Comparison of ENCODE assay signal across 9 mouse cellular contexts in genomic region chr2:109677221-109678089, GRCm38 (mm10). TPM values are rescaled to one million over a fixed set of nuclear protein-coding genes. Genes with fewer than 3 reads are reported as not detected.
DNase-seq lines count a peak whose midpoint lies in the region; ATAC-seq and TF ChIP-seq lines count a peak whose summit lies in the region.
"Had no signal": no experiment of that assay in that cellular context is flagged by ENCODE, and none has a peak within 500 bp of the region (broad histone marks: within the 10 kb centered on the region; RNA-seq: fewer than 3 reads in every experiment).

No protein-coding gene starts in this region.

- peaks cover 71% of the 10 kb centered on the region for H3K27me3 ChIP-seq in heart, embryonic 13.5 days (replicated peaks)
- H3K27me3 ChIP-seq in embryonic facial prominence, embryonic 13.5 days: peaks cover 66% of the 10 kb centered on the region
- peaks cover 63% of the 10 kb centered on the region for H3K27me3 ChIP-seq in intestine, postnatal 0 days (replicated peaks; ENCODE audit: control insufficient read depth, insufficient read depth, low read length)
- H3K27me3 ChIP-seq in midbrain, embryonic 13.5 days: peaks cover 37% of the 10 kb centered on the region

- no peak for ATAC-seq in heart, embryonic 13.5 days (ENCODE audit: extremely low read depth, insufficient number of reproducible peaks, low FRiP score, low TSS enrichment)
- no peak for ATAC-seq in embryonic facial prominence, embryonic 13.5 days (ENCODE audit: insufficient number of reproducible peaks, insufficient read depth, low FRiP score, low TSS enrichment, low read depth)
- peak; percentile 28; the same call in 1 of the 2 replicates for ATAC-seq in intestine, postnatal 0 days
- ATAC-seq in midbrain, embryonic 13.5 days: peak; percentile 84

- H3K4me3 ChIP-seq in heart, embryonic 13.5 days: peak overlapping the region; percentile 58
- peak overlapping the region; percentile 51 for H3K4me3 ChIP-seq in embryonic facial prominence, embryonic 13.5 days
- peak overlapping the region; percentile 29 for H3K4me3 ChIP-seq in intestine, postnatal 0 days (ENCODE audit: low read depth, low read length)
- peak overlapping the region; percentile 74 for H3K4me3 ChIP-seq in midbrain, embryonic 13.5 days (replicated peaks)

- no peaks in the 10 kb centered on the region for H3K9me3 ChIP-seq in heart, embryonic 13.5 days
- H3K9me3 ChIP-seq in embryonic facial prominence, embryonic 13.5 days: no peaks in the 10 kb centered on the region
- no peaks in the 10 kb centered on the region for H3K9me3 ChIP-seq in intestine, postnatal 0 days (ENCODE audit: control insufficient read depth)
- H3K9me3 ChIP-seq in midbrain, embryonic 13.5 days: no peaks in the 10 kb centered on the region

- WGBS in heart, embryonic 13.5 days: under 1% methylated on average over 46 of the region's 50 CpGs
- WGBS in embryonic facial prominence, embryonic 13.5 days: under 1% methylated on average over 49 of the region's 50 CpGs
- 2% methylated on average over 45 of the region's 50 CpGs for WGBS in intestine, postnatal 0 days
- under 1% methylated on average over 49 of the region's 50 CpGs for WGBS in midbrain, embryonic 13.5 days

- intact Hi-C loops in heart, postnatal 10 days (cut with DNase I): no loop called here

- H3K4me2 ChIP-seq in heart, embryonic 13.5 days: peak overlapping the region; percentile 90
- H3K4me2 ChIP-seq in embryonic facial prominence, embryonic 13.5 days: peak overlapping the region; percentile 95
- peak overlapping the region; percentile 57 for H3K4me2 ChIP-seq in intestine, postnatal 0 days (replicated peaks; ENCODE audit: low read depth)
- H3K4me2 ChIP-seq in midbrain, embryonic 13.5 days (replicated peaks): peak overlapping the region; percentile 95

- peaks cover 35% of the 10 kb centered on the region for H3K4me1 ChIP-seq in heart, embryonic 13.5 days
- peaks cover 31% of the 10 kb centered on the region for H3K4me1 ChIP-seq in embryonic facial prominence, embryonic 13.5 days
- no peaks in the 10 kb centered on the region for H3K4me1 ChIP-seq in intestine, postnatal 0 days (replicated peaks; ENCODE audit: control insufficient read depth, insufficient read depth, low read length)
- peaks cover 37% of the 10 kb centered on the region for H3K4me1 ChIP-seq in midbrain, embryonic 13.5 days (replicated peaks)

- DNase-seq in heart, postnatal 10 days: no peak
- peak; percentile 74 for DNase-seq in Muller cell, postnatal 12 days (ENCODE audit: inconsistent ontology term)
- no peak for DNase-seq in urinary bladder, adult 18-20 months (ENCODE audit: low spot score in 2 of 2)
- no peak for DNase-seq in urinary bladder, postnatal 4 days (ENCODE audit: low spot score in 2 of 2)

- no peak overlapping the region for H3K27ac ChIP-seq in heart, embryonic 13.5 days (replicated peaks)
- H3K27ac ChIP-seq in embryonic facial prominence, embryonic 13.5 days: no peak overlapping the region
- H3K27ac ChIP-seq in intestine, postnatal 0 days (ENCODE audit: low read depth, low read length): no peak overlapping the region
- peak overlapping the region; percentile 97 for H3K27ac ChIP-seq in midbrain, embryonic 13.5 days

- no peak for TF ChIP-seq CTCF in intestine, postnatal 0 days (IDR thresholded peaks at IDR 0.05; ENCODE audit: low read depth)

- no peaks in the 10 kb centered on the region for H3K36me3 ChIP-seq in heart, embryonic 13.5 days
- H3K36me3 ChIP-seq in embryonic facial prominence, embryonic 13.5 days: no peaks in the 10 kb centered on the region
- no peaks in the 10 kb centered on the region for H3K36me3 ChIP-seq in intestine, postnatal 0 days (ENCODE audit: control insufficient read depth, insufficient read depth)
- no peaks in the 10 kb centered on the region for H3K36me3 ChIP-seq in midbrain, embryonic 13.5 days

- 0 out of 2 replicates have a peak overlapping the region, but pooled peaks have one; percentile 4 for H3K9ac ChIP-seq in heart, embryonic 13.5 days
- H3K9ac ChIP-seq in embryonic facial prominence, embryonic 13.5 days: peak overlapping the region; percentile 61
- no peak overlapping the region for H3K9ac ChIP-seq in intestine, postnatal 0 days (ENCODE audit: low read depth, low read length)
- H3K9ac ChIP-seq in midbrain, embryonic 13.5 days (replicated peaks): peak overlapping the region; percentile 89

RNA-seq across cellular contexts. Expression of gene Bdnf, which starts 3.0 kb away (rescaled TPM):
- polyA plus RNA-seq in heart, embryonic 13.5 days (2015; fragmentation: Nextera tagmentation; extraction: Ambion mirVana): 0.75 and 0.78 TPM in 2 replicates
- total RNA-seq in heart, postnatal 10 days (2021): 1 to 10 TPM in 1 of 2 experiments, under 1 TPM in 1; 0.62 to 1.4 TPM
- 4.7 and 5.1 TPM in 2 replicates for polyA plus RNA-seq in embryonic facial prominence, embryonic 13.5 days (2015; fragmentation: Nextera tagmentation; extraction: Ambion mirVana)
- 1.6 and 1.7 TPM in 2 replicates for polyA plus RNA-seq in intestine, postnatal 0 days (2015; fragmentation: Nextera tagmentation; extraction: Ambion mirVana)
- polyA plus RNA-seq in midbrain, embryonic 13.5 days (2015; fragmentation: Nextera tagmentation; extraction: Ambion mirVana): 2.8 and 3.7 TPM in 2 replicates
- total RNA-seq: MEL had no signal

Comparison
In these comparisons a context has a peak if more than half of its experiments do, and no peak if none do; other contexts are left out.
1. ATAC-seq: peak in intestine, postnatal 0 days (single experiment) and midbrain, embryonic 13.5 days (single experiment); none in heart, embryonic 13.5 days (single experiment) and embryonic facial prominence, embryonic 13.5 days (single experiment).
2. Peak in every context shown above with its lines, with median percentiles within 50 percentile points of each other: H3K4me2 ChIP-seq and H3K4me3 ChIP-seq.